Mouse (Mus musculus): ENCODE data around the gene Ankrd39.
"Not testable (repeated sequence)": the region's sequence is repeated elsewhere in the genome, so short reads cannot be mapped to it uniquely, and the experiment has no call there.

Gene Ankrd39

GRCm38 (mm10) chr1:36555798-36556395, 8.7 kb upstream of the Ankrd39 start:
- intact Hi-C loops (cut with DNase I): loop anchor here (5.0 kb wide), 1 partner anchor 41 kb away; no protein-coding TSS in a partner anchor

DNA sequence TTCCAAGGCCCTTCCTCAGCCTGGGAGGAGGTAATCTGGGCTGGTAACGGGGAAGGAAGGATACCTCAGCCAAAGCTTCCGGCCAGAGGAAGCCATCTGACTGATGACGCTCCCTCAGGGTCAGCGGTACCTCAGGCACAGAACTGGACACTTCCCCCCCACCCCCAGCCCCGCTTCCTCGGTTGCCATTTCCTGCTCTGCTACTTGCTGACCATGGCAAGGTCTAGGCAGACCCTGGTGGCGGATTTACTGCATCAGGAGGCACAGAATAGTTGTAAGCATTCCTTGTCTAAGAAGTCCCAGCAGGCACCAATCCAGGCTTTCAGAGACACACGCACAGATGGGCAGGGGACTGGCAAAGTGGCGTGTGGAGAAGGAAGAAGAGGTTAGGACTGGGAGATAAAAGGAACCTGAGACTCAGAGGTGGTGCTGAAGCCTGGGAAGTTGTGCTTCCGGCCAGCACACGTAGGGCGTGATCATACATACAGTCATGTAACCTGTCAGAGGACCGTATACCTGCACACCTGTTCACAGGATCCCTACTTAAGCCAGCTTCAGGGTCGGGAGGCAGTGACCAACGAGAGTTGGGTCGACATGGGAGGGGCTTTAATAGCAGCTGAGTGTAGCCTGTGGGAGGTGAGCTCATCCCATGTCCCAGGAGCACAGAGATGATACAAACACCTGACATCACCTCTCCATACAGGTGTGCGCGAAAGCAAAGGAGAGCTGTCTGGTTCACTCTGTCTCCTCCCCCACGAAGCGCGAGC, 7.6 kb upstream of the Ankrd39 start:
- intact Hi-C loops (cut with DNase I): loop anchor here (5.0 kb wide), 1 partner anchor 42 kb away; no protein-coding TSS in a partner anchor

DNA sequence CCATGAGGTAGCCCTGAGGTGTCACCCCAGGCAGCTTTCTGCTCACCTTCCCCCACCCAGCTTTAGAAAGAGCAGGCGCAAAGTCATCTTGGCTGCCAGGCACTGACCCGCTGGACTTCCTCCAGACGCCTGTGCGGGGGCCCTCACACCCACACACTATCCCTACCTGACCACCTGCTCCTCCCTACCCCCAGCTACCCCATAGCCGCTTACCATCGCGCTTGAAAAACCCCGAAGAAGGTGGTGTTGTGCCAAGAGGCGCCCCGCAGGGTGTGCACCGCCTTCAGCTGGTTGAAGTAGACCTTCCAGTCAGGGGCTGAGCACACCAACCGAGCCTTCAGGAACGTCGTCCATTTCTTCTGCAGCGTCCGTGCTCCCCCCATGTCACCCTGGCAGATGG, 5.3 kb upstream of the Ankrd39 start:
- intact Hi-C loops (cut with DNase I): no loop called here

DNA sequence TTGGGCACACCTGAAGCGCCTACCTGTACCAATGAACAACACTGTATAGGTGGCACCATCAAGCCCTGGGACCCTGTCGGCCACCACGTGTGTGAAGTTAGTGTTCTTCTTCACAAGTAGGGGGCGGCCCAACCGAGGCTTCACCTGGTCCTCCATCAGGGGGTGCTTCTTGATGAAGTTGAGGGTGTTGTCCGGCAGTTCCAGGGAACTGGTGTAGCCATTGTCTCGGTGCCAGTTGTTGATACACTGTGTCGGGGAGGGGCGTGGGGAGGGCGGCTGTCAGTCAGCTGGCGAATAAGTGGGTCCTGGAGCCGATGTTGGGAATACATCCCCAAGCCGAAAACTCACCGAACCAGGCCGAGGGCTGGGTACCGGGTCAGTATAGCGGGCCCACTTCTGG, 4.7 kb upstream of the Ankrd39 start:
- intact Hi-C loops (cut with DNase I): no loop called here

- intact Hi-C loops (cut with DNase I): no loop called here
Measured at GRCm38 (mm10) chr1:36550075-36550863, 3.0 kb upstream of the Ankrd39 start.

GRCm38 (mm10) chr1:36549491-36549890, 2.2 kb upstream of the Ankrd39 start:
- intact Hi-C loops (cut with DNase I): no loop called here

DNA sequence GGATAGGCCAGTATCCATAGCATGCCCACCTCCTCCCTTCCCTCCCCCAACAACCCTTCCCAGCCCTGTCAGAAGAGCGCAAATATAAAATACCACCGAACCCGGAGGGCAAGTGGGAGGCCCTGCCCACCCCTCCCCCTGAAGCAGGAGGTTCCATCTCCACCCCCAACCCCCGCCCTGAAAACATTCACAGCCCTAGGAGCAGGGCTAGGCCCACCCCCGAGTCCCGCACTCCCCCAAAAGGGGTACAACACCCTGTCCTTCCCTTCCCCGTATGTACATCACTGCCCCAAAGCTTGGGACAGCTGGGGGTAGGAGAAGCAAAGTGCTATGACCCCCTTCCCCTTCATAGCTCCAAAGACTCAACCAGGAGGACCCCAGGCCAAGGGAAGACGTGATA, 1.5 kb upstream of the Ankrd39 start:
- intact Hi-C loops (cut with DNase I): no loop called here

GRCm38 (mm10) chr1:36547981-36548598, 845 bp upstream of the Ankrd39 start:
- intact Hi-C loops (cut with DNase I): loop anchor here (2.0 kb wide), 2 partner anchors 87 to 137 kb away; no protein-coding TSS in a partner anchor

- intact Hi-C loops (cut with DNase I): loop anchor here (2.0 kb wide), 2 partner anchors 89 to 139 kb away; no protein-coding TSS in a partner anchor
Measured at GRCm38 (mm10) chr1:36545845-36546600, 1.2 kb downstream of the Ankrd39 start.

DNA sequence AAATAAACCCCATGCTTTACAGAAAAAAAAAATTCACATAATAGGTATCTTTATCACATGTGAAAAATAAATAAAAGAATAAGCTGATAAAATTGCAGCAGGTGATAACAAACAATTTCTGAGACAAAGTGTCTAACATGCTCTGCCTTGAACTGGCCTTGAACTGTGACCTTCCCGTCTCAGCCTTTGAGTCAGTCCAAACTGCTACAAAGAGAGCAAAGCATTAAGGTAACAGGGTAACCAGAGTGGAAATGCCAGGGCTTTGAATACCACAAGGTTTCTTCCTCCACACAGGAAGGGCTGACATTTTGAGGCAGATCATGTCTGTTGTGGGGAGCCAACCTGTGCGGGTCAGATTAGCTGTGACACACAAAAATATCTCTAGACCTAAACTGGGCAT, 1.9 kb downstream of the Ankrd39 start:
- intact Hi-C loops (cut with DNase I): no loop called here

DNA sequence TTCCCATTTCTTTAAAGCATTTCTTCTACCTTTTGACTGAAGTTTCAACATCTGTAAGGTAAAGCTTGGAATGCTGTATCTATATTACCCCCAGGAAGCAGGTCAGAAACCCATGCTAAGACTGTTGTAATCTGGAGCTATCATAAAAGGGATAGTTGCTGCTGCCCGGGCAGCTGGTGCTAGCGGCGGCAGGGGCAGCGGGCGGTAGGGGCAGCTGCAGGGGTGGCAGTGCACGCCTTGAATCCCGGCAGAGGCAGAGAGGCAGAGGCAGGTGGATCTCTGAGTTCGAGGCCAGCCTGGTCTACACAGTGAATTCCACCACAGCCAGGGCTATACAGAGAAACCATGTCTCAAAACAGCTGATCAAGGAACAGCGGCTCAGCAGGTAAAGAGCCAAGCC, 4.3 kb downstream of the Ankrd39 start:
- intact Hi-C loops (cut with DNase I): no loop called here

GRCm38 (mm10) chr1:36541844-36542243, 5.4 kb downstream of the Ankrd39 start:
- intact Hi-C loops (cut with DNase I): no loop called here

DNA sequence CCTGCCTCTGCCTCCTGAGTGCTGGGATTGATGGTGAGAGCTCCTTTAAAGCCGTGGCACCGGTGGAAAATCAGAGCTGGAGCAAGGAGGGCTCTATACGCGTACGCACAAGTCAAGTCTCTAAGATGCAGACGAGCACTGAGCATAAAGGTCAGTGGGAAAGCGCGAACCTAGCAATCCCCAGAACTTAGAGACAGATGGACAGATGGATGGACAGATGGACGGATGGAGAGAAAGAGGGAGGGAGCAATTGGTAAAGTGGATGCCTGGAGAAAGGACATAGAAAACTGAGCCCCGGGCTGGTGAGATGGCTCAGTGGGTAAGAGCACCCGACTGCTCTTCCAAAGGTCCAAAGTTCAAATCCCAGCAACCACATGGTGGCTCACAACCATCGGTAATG, 6.4 kb downstream of the Ankrd39 start:
- intact Hi-C loops (cut with DNase I): no loop called here

DNA sequence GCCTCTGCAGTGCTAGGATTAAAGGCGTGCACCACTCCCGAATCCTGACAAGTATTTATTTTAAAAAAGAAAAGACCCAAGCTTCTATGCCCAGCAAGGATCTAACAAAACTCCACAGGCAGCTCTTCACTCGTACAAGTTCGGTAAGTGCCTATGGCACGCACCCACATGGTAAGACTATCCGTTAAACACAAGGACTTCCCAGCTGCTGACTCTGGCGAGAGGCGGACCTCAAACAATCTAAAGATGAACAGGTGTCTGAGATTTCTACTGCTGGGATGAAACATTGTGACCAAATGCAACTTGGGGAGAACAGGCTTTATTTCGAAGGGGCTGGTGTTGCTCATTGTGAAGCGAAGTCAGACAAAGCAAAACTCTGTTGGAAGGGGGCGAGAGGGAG, 7.1 kb downstream of the Ankrd39 start:
- intact Hi-C loops (cut with DNase I): no loop called here

- intact Hi-C loops (cut with DNase I): loop anchor here (2.0 kb wide), 1 partner anchor 26 kb away; no protein-coding TSS in a partner anchor
Measured at GRCm38 (mm10) chr1:36539186-36539585, 8.1 kb downstream of the Ankrd39 start, which contains the start of gene Gm42417. Gene Gm42417 (minus strand): TSS chr1:36539429.

GRCm38 (mm10) chr1:36538727-36539126, 8.5 kb downstream of the Ankrd39 start:
- intact Hi-C loops (cut with DNase I): loop anchor here (2.0 kb wide), 1 partner anchor 26 kb away; no protein-coding TSS in a partner anchor

DNA sequence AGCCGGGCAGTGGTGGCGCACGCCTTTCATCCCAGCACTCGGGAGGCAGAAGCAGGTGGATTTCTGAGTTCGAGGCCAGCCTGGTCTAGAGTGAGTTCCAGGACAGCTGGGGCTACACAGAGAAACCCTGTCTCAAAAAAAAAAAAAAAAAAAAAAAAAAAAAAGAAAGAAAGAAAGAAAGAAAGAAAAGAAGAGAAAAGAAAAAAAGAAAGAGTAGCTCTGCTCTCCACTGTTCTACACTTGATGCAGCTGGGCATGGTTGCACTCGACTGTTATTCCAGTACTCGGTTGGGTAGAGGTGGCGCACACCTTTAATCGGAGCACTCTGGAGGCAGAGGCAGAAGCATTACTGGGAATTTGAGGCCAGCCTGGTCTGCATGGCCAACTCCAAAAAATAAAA, 10.5 kb downstream of the Ankrd39 start, which contains the start of gene Ankrd23:
Ankrd23 (minus strand) TSS at position 101 of the 400 bp plus-strand sequence.
- intact Hi-C loops (cut with DNase I): not testable (repeated sequence)

- intact Hi-C loops (cut with DNase I): no loop called here
Measured at GRCm38 (mm10) chr1:36536397-36536728, 10.9 kb downstream of the Ankrd39 start.

GRCm38 (mm10) chr1:36535477-36536396, 11.5 kb downstream of the Ankrd39 start:
- intact Hi-C loops (cut with DNase I): no loop called here

Measured in adrenal gland (tissue).